Mouse (Mus musculus) limb, embryonic 13.5 days (tissue): ENCODE results near the gene Myl7. TPM values are rescaled to one million over a fixed set of nuclear protein-coding genes. Genes with fewer than 3 reads are reported as not detected.
"Not testable (repeated sequence)": the region's sequence is repeated elsewhere in the genome, so short reads cannot be mapped to it uniquely, and the experiment has no call there.

Experiments used
- ATAC-seq: fragments of 200-750 bp; cut with Nextera tagmentation; 2 replicates; pipeline ENCODE4 v1.8.0; 2017; ENCODE audit warnings: low read depth, moderate number of reproducible peaks, moderate TSS enrichment; ENCODE audit not compliant: low FRiP score
- H3K27ac ChIP-seq: fragments of 300-500 bp; sonication (generic); 2 replicates; pipeline ENCODE4 v1.5.1; 2015; ENCODE audit warnings: inconsistent platforms, mild to moderate bottlenecking, moderate library complexity
- H3K27me3 ChIP-seq: fragments of 300-500 bp; sonication (generic); 2 replicates; pipeline ENCODE4 v1.6.1; 2015; ENCODE audit warnings: mild to moderate bottlenecking, inconsistent platforms
- H3K36me3 ChIP-seq: fragments of 300-500 bp; sonication (generic); 2 replicates; pipeline ENCODE4 v1.6.1; 2015; ENCODE audit warnings: inconsistent platforms, mild to moderate bottlenecking, moderate library complexity
- H3K4me1 ChIP-seq: fragments of 300-500 bp; sonication (generic); 2 replicates; pipeline ENCODE4 v1.6.1; 2015; ENCODE audit warnings: inconsistent platforms
- H3K4me2 ChIP-seq: fragments of 300-500 bp; sonication (generic); replicated peaks from 2 replicates; pipeline ENCODE4 v1.6.1; 2015; ENCODE audit warnings: inconsistent platforms, mild to moderate bottlenecking, moderate library complexity
- H3K4me3 ChIP-seq: fragments of 300-500 bp; sonication (generic); 2 replicates; pipeline ENCODE4 v1.5.1; 2015; ENCODE audit warnings: moderate library complexity, mild to moderate bottlenecking, inconsistent platforms
- H3K9ac ChIP-seq: fragments of 300-500 bp; sonication (generic); 2 replicates; pipeline ENCODE4 v1.6.1; 2015; ENCODE audit warnings: mild to moderate bottlenecking, inconsistent platforms
- H3K9me3 ChIP-seq: fragments of 300-500 bp; sonication (generic); 2 replicates; pipeline ENCODE4 v1.6.1; 2016; ENCODE audit warnings: inconsistent platforms
- WGBS: fragments of 180-500 bp; shearing (Covaris S2); methylation state at CpG from one replicate; pipeline ENCODE4 v1.1.7; 2015; 5-methylcytosine and 5-hydroxymethylcytosine counted together
- polyA plus RNA-seq: library from polyadenylated mRNA; unstranded; fragments of >200 nt; fragmentation: Nextera tagmentation; extraction: Ambion mirVana; gene quantifications from 2 replicates; pipeline ENCODE4 v1.2.1, GENCODE M21; 2015

Gene Myl7
- polyA plus RNA-seq, 1 experiment from 2014 or later = 0.80 TPM

GRCm38 (mm10) chr11:5901950-5902349 is 3.4 kb upstream of the Myl7 start:
- Histone ChIP-seq H3K9me3 (no peaks in the 10 kb centered on the region), H3K4me3 (peak overlapping the region; percentile 48), H3K9ac (peak overlapping the region; percentile 66), H3K4me2 (peak overlapping the region; percentile 78), H3K36me3 (no peaks in the 10 kb centered on the region), H3K27ac (no peak overlapping the region), H3K27me3 (peaks cover 42% of the 10 kb centered on the region), H3K4me1 (peaks cover 38% of the 10 kb centered on the region)
- WGBS = 2% methylated on average over 32 of the region's 32 CpGs
- peak; percentile 70 for ATAC-seq

GRCm38 (mm10) chr11:5901320-5901719 is 2.7 kb upstream of the Myl7 start:
- Histone ChIP-seq H3K9ac (peak overlapping the region; percentile 66), H3K36me3 (no peaks in the 10 kb centered on the region), H3K27ac (no peak overlapping the region), H3K4me1 (peaks cover 38% of the 10 kb centered on the region), H3K4me2 (peak overlapping the region; percentile 78), H3K9me3 (no peaks in the 10 kb centered on the region), H3K27me3 (peaks cover 47% of the 10 kb centered on the region), H3K4me3 (peak overlapping the region; percentile 48)
- 18% methylated on average over 3 of the region's 3 CpGs for WGBS
- ATAC-seq = no peak

DNA sequence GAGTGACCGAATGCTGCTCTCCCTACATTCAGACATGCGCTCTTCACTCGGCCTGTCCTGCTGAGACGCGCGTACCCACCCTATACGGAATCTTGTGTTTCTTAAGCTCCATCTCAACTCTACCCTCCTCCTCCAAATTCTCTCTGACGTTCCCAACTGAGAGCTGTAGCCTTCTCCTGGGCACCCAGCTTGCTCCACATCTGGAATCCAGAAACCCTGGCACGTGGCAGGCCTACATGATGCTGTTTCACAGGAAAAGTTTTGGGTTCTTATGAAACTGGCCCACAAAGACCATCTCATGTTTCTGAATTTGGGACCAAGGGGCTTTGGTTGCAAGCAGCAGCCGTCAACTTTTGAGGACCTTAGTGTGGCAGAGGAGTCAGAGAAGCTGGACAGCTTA is 704 bp upstream of the Myl7 start:
- no peak overlapping the region for H3K4me2 ChIP-seq
- 86% methylated on average over 10 of the region's 10 CpGs for WGBS
- no peaks in the 10 kb centered on the region for H3K9me3 ChIP-seq
- no peak for ATAC-seq
- no peak overlapping the region for H3K27ac ChIP-seq
- H3K27me3 ChIP-seq = peaks cover 51% of the 10 kb centered on the region
- H3K4me1 ChIP-seq = peaks cover 41% of the 10 kb centered on the region
- no peak overlapping the region for H3K4me3 ChIP-seq
- no peaks in the 10 kb centered on the region for H3K36me3 ChIP-seq
- no peak overlapping the region for H3K9ac ChIP-seq

DNA sequence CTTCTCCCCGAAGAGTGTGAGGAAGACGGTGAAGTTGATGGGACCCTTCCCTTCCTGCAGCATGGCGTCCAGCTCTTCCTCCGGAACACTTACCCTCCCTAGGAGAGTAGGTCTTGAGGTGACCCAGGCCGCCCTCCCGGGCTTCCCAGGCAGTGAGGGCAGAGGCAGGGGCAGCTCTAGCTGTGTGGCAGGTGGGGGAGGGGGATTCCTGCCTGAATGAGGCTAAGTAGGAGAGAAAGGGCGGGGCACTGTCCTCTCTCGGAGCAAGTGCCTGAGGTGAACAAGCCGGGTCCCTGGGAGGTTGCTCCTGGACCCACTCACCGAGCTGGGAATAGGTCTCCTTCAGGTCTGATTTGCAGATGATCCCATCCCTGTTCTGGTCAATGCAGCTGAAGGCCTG is 743 bp downstream of the Myl7 start:
- no peak; the same call in 1 of the 2 replicates for ATAC-seq
- WGBS = 19% methylated on average over 10 of the region's 10 CpGs
- Histone ChIP-seq H3K4me2 (no peak overlapping the region), H3K4me3 (no peak overlapping the region), H3K36me3 (no peaks in the 10 kb centered on the region), H3K4me1 (peaks cover 33% of the 10 kb centered on the region), H3K27ac (no peak overlapping the region), H3K27me3 (peaks cover 49% of the 10 kb centered on the region), H3K9ac (no peak overlapping the region), H3K9me3 (no peaks in the 10 kb centered on the region)

DNA sequence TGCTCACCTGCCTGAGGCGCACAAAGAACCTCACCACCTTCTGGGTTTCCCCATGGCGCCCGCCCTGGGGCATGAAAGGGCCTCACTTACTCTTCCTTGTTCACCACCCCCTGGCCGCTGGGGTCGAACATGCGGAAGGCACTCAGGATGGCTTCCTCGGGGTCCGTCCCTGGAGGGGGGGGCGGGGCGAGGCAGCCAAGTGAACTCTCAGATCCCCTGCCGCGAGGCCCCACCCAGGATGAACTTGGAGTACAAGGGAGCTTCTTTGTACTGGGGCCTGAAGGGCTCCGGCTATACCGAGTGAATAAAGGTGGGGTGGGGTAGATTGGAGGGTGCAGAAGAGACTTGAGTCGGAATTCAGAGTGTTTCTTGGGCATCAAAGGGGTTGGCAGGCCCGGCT is 1.4 kb downstream of the Myl7 start:
- ATAC-seq = no peak
- H3K4me1 ChIP-seq = peaks cover 33% of the 10 kb centered on the region
- no peaks in the 10 kb centered on the region for H3K36me3 ChIP-seq
- H3K9ac ChIP-seq = no peak overlapping the region
- no peak overlapping the region; the same call in 1 of the 2 replicates for H3K4me2 ChIP-seq
- WGBS = 19% methylated on average over 15 of the region's 16 CpGs
- H3K27ac ChIP-seq = no peak overlapping the region
- H3K9me3 ChIP-seq = no peaks in the 10 kb centered on the region
- no peak overlapping the region for H3K4me3 ChIP-seq
- H3K27me3 ChIP-seq = peaks cover 47% of the 10 kb centered on the region

DNA sequence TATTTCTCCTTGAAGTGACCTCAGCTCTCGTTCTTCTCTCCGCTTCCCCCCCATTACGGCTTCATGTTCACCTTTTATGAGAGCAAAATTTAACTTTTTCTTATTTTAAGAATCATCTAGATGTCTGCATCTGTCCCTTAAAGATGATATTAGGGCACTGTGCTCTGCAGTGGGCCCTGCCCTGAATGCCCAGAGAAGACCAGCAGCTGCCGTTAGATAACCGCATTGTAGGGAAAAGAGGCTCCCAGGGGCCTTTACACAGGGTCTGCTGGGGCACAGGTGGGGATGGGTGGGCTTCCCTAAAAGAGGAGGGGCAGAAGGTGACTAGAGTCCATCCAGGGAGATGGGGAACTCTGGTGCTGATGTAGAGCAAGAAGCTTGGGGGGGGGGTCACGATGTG is 4.8 kb downstream of the Myl7 start:
- Histone ChIP-seq H3K9me3 (no peaks in the 10 kb centered on the region), H3K4me1 (peaks cover 47% of the 10 kb centered on the region), H3K27ac (no peak overlapping the region), H3K9ac (no peak overlapping the region), H3K27me3 (peaks cover 28% of the 10 kb centered on the region), H3K4me3 (no peak overlapping the region), H3K4me2 (no peak overlapping the region), H3K36me3 (no peaks in the 10 kb centered on the region)
- ATAC-seq = no peak
- 58% methylated on average over 6 of the region's 6 CpGs for WGBS

- WGBS = 27% methylated on average over 4 of the region's 4 CpGs
- no peak overlapping the region for H3K27ac ChIP-seq
- H3K36me3 ChIP-seq = no peaks in the 10 kb centered on the region
- ATAC-seq = no peak
- no peaks in the 10 kb centered on the region for H3K9me3 ChIP-seq
- H3K4me2 ChIP-seq = no peak overlapping the region
- peaks cover 51% of the 10 kb centered on the region for H3K4me1 ChIP-seq
- H3K4me3 ChIP-seq = no peak overlapping the region
- H3K9ac ChIP-seq = no peak overlapping the region
- H3K27me3 ChIP-seq = peaks cover 19% of the 10 kb centered on the region
Observed at GRCm38 (mm10) chr11:5892810-5893368, 5.7 kb downstream of the Myl7 start.

GRCm38 (mm10) chr11:5892151-5892591 is 6.4 kb downstream of the Myl7 start:
- Histone ChIP-seq H3K9me3 (no peaks in the 10 kb centered on the region), H3K4me2 (no peak overlapping the region), H3K36me3 (no peaks in the 10 kb centered on the region), H3K27me3 (peaks cover 11% of the 10 kb centered on the region), H3K4me1 (peaks cover 49% of the 10 kb centered on the region), H3K27ac (no peak overlapping the region), H3K9ac (peak overlapping the region; percentile 48), H3K4me3 (no peak overlapping the region)
- no peak; the same call in 1 of the 2 replicates for ATAC-seq
- 47% methylated on average over 8 of the region's 8 CpGs for WGBS

DNA sequence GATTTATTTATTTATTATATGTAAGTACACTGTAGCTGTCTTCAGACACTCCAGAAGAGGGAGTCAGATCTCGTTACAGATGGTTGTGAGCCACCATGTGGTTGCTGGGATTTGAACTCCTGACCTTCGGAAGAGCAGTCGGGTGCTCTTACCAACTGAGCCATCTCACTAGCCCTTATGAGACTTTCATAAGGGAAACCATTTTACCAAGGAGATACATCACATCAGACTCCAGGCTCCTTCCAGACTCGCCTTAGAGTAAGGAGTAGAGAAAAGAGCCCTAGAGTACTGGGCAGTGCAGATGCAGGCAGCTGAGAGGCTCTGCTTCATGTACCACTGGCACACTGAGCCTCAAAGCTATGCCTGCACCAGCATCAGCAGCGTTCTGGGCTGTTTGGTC is 10.0 kb downstream of the Myl7 start:
- H3K4me1 ChIP-seq = peaks cover 61% of the 10 kb centered on the region
- H3K4me2 ChIP-seq, H3K9me3 ChIP-seq, H3K4me3 ChIP-seq, H3K9ac ChIP-seq, H3K27me3 ChIP-seq, H3K36me3 ChIP-seq, ATAC-seq: not testable (repeated sequence)
- H3K27ac ChIP-seq = peak overlapping the region; percentile 6; the same call in 1 of the 2 replicates
- 38% methylated on average over 5 of the region's 5 CpGs for WGBS

GRCm38 (mm10) chr11:5887250-5887649 is 11.3 kb downstream of the Myl7 start:
- Histone ChIP-seq H3K9me3 (no peaks in the 10 kb centered on the region), H3K9ac (no peak overlapping the region), H3K4me1 (peaks cover 54% of the 10 kb centered on the region), H3K4me3 (no peak overlapping the region), H3K27me3 (no peaks in the 10 kb centered on the region), H3K36me3 (no peaks in the 10 kb centered on the region), H3K4me2 (no peak overlapping the region), H3K27ac (peak overlapping the region; percentile 39; the same call in 1 of the 2 replicates)
- no peak for ATAC-seq
- WGBS = 63% methylated on average over 5 of the region's 5 CpGs

DNA sequence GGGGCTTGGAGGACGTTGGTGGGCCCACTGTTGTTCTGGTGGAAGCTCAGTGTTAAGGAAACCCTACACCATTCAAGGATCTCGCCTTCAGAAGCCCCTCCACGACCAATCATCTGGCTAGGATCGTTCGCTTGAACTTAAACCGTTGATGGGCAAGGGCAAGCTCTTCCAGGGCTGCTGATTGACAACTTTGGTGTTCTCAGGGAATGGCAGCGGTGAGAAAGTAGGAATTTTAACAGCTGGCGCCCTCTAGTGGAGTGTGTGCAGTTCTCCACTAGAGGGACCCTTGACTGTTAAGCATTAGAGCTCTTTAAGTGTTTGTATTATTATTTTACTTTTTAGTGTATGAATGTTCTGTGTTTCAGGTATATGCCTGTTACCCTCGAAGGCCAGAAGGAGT is 12.4 kb downstream of the Myl7 start:
- Histone ChIP-seq H3K27me3 (no peaks in the 10 kb centered on the region), H3K4me1 (peaks cover 44% of the 10 kb centered on the region), H3K27ac (no peak overlapping the region; the same call in 1 of the 2 replicates), H3K9ac (no peak overlapping the region), H3K4me2 (no peak overlapping the region), H3K4me3 (no peak overlapping the region), H3K36me3 (no peaks in the 10 kb centered on the region), H3K9me3 (no peaks in the 10 kb centered on the region)
- ATAC-seq = 0 out of 2 replicates have a peak, but pooled peaks have one; percentile 24
- WGBS = 18% methylated on average over 9 of the region's 9 CpGs

DNA sequence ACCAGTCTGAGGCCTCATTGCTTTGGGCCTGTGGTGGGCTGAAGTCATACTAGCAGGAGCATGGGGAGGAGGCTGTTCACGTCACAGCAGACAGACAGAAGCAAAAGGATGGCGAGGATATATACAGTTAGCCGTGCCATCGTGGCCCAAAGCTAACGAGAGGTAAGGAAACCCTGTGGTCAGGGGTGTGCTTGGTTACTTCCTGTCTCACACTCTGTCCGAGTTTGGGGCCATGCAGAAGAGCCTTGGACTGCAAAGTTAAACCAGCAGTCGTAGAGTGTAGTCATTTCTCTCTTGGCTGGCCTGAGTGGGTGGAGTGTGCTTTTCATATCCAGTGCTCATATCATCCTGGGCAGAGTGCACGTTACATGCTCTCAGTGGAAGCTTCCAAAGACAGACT is 16.1 kb downstream of the Myl7 start:
- peaks cover 28% of the 10 kb centered on the region for H3K4me1 ChIP-seq
- 68% methylated on average over 8 of the region's 8 CpGs for WGBS
- H3K4me3 ChIP-seq = no peak overlapping the region
- H3K4me2 ChIP-seq = no peak overlapping the region
- no peak overlapping the region for H3K9ac ChIP-seq
- no peaks in the 10 kb centered on the region for H3K36me3 ChIP-seq
- no peaks in the 10 kb centered on the region for H3K27me3 ChIP-seq
- ATAC-seq = no peak
- H3K27ac ChIP-seq = no peak overlapping the region
- no peaks in the 10 kb centered on the region for H3K9me3 ChIP-seq

GRCm38 (mm10) chr11:5879905-5880304 is 18.7 kb downstream of the Myl7 start:
- H3K4me2 ChIP-seq = no peak overlapping the region
- 54% methylated on average over 5 of the region's 5 CpGs for WGBS
- peaks cover 19% of the 10 kb centered on the region for H3K36me3 ChIP-seq
- H3K9ac ChIP-seq = no peak overlapping the region
- H3K4me3 ChIP-seq = no peak overlapping the region
- peaks cover 32% of the 10 kb centered on the region for H3K4me1 ChIP-seq
- H3K27ac ChIP-seq = no peak overlapping the region
- ATAC-seq = no peak
- no peaks in the 10 kb centered on the region for H3K9me3 ChIP-seq
- no peaks in the 10 kb centered on the region for H3K27me3 ChIP-seq
